Mouse (Mus musculus) ovary, postnatal 36 days (tissue): ENCODE results near the gene Itm2a.

ENCODE experiments used
- DNase-seq: peaks from one replicate; pipeline ENCODE4 v3.0.0; 2022; ENCODE audit warnings: low spot score, mixed read lengths

Gene Itm2a

GRCm38 (mm10) chrX:107402915-107403912 is at the start of gene Itm2a:
Itm2a (minus strand) TSS chrX:107403376.
- peak; percentile 25 for DNase-seq

DNA sequence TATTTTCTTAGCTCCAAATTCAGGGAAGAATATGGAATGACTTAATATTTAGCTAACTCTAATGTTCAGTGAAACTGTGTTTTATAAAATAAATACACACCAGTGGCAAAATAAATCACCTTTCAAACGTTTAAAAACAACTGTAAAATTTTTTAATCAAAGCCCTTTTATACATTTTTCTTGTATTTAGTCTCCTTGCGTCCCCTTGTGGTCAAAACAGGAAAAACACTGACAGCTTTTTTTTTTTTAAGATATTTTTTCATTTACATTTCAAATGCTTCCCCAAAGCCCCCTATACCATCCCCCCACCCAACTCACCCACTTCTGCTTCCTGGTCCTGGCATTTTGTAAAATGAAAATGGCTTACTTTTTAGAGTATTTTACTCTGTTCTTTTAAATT is 32.7 kb upstream of the Itm2a start:
- DNase-seq, result no peak

DNA sequence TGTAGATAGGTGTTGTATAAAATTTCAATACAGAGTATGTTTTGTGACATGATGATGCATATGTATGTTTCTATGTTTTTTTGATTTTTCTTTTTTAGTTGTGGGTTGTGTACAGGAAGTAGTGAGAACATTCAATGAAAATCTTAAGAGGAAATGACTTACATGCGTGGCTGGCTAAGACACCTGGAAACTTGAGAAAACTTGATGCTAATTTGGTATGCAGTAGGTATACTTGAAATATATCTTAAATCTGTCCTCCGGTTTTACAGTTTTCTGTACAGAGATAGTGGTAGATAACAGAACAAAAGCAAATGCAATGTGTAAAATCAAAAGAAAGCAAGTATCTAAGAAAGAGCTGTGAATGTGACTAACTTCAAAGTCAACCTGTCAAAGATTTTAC is 18.1 kb upstream of the Itm2a start:
- no peak for DNase-seq

DNA sequence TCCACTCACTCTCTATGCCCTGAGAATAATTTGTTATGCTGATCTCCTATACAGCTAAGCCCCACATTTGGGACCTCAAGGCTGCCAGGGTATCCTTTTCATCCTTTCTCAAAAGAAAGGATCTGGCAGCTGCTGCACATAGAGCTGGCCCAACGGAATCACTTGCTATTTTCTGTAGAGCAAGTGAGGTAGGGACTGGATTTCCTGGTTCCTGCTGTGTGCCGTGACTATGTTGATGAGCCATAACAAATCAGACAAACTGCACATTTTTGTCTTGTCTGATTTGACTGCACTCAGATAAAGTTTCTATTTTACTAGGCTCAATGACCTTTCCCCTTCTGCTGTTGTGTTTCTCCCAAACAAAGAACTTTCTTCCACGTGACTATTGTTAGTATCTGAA is 14.2 kb upstream of the Itm2a start:
- no peak for DNase-seq

DNA sequence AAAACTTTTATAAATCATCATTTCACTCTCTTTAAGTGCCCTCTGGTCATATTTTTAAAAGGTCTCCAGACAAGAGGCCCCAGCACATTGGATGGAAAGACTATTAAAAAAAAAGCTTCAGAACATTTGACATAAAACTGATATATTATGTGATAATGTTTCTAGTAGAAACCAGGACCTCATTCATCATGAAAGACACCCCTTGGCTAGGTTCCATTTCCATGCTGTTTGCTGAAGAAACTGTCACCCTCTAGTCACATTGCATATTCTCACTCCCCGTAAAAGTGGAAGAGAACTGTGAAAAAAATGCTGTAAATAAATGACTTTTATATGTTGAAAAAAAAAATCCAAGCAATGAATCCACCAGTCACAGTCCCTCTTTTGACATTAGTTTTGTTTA is 12.8 kb upstream of the Itm2a start:
- no peak for DNase-seq

DNA sequence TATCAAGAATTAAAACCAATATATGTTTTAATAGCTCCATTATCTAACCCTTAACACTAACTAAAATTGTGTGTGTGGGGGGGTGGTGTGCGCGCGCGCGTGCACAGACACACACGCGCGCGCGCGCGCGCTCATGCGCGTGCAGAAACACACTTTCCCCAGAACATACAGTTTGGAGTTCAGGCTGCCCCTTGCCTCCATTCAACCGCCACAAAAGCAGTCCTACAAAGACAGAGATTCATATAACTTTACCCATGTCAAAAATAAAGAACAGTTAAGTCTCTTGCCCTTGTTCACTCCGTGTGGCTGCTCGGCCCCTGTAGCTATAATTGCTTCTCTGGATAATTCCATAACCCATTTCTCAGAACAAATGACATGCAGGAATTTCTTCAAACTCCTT is 695 bp downstream of the Itm2a start:
- DNase-seq, result no peak

GRCm38 (mm10) chrX:107399087-107399486 is 4.1 kb downstream of the Itm2a start:
- no peak for DNase-seq

DNA sequence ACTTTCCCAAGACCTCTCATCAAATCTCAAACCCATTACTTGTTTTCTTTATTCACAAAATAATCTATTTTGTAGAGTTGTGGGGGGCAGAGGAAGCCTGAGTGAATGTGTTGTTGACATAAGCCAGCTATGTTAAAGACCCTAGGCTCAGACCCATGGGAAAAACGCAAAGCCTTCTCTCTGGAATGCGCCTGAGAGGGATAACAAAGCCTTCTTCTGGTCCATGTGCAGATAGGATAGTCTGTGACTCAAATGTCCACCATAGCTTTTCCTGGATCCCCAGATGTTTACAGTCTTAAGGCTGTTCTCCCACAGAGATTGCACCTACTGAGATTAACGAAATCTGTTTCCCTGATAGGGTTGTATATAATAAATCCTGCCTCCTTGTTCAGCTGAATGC is 9.9 kb downstream of the Itm2a start:
- DNase-seq, result no peak

GRCm38 (mm10) chrX:107375329-107375728 is 27.8 kb downstream of the Itm2a start:
- DNase-seq, result no peak
